Mouse (Mus musculus) stomach, postnatal 0 days (tissue): ENCODE data around the gene Rnasek.

Experiments used
- CTCF ChIP-seq: IDR thresholded peaks from 2 replicates; pipeline ENCODE4 v1.5.1; 2016; ENCODE audit warnings: antibody characterized with exemption, low read depth, mild to moderate bottlenecking, moderate library complexity
- EP300 ChIP-seq: optimal IDR thresholded peaks from 2 replicates; pipeline ENCODE3; 2016; ENCODE audit warnings: antibody characterized with exemption

DNA sequence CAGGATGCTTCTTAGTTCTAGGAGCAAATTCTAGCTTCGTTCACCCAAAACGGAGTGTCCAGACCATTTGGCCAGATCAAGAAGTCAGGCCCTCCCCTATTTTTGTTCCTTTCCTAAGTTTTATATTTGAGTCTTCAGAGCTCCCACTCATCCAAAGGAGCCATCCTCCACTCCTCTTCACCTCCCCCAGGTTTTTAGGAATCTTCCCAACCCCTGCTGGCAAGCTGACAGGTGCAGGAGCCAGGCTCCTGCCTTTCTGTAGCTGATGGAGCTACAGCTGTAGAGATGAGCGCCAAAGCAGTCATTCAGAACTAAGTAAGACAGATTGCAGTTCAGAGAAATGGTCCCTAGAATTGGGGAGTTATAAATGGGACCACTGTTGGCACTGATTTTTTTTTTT lies 39.3 kb upstream of the Rnasek start:
- TF ChIP-seq CTCF (no peak), EP300 (no peak)
